Mouse (Mus musculus) kidney, postnatal 0 days (tissue): ENCODE results near the gene Mki67. TPM values are rescaled to one million over a fixed set of nuclear protein-coding genes. Genes with fewer than 3 reads are reported as not detected.

Experiments
- ATAC-seq: fragments of 200-750 bp; cut with Nextera tagmentation; replicated peaks from 2 replicates; pipeline ENCODE4 v1.8.0; 2017; ENCODE audit warnings: low read depth, moderate number of reproducible peaks, moderate TSS enrichment, moderate library complexity; ENCODE audit not compliant: low FRiP score
- DNase-seq: peaks from one replicate; pipeline ENCODE4 v3.0.0-alpha.2; 2016; ENCODE audit warnings: low spot score
- H3K27ac ChIP-seq: fragments of 300-500 bp; sonication (generic); 2 replicates; pipeline ENCODE4 v1.5.1; 2014; ENCODE audit warnings: mild to moderate bottlenecking
- H3K27me3 ChIP-seq: fragments of 300-500 bp; sonication (generic); 2 replicates; pipeline ENCODE4 v1.6.1; 2014; ENCODE audit warnings: low read length, mixed read lengths; ENCODE audit not compliant: insufficient read depth
- H3K36me3 ChIP-seq: fragments of 300-500 bp; sonication (generic); 2 replicates; pipeline ENCODE4 v1.6.1; 2014; ENCODE audit warnings: low read length, mixed read lengths; ENCODE audit not compliant: insufficient read depth
- H3K4me1 ChIP-seq: fragments of 300-500 bp; sonication (generic); replicated peaks from 2 replicates; pipeline ENCODE4 v1.6.1; 2014; ENCODE audit warnings: antibody characterized with exemption, low read length, mixed read lengths; ENCODE audit not compliant: insufficient read depth
- H3K4me2 ChIP-seq: fragments of 300-500 bp; sonication (generic); 2 replicates; pipeline ENCODE4 v1.6.1; 2014; ENCODE audit warnings: mild to moderate bottlenecking, low read length, moderate library complexity, mixed read lengths
- H3K4me3 ChIP-seq: fragments of 300-500 bp; sonication (generic); replicated peaks from 2 replicates; pipeline ENCODE4 v1.5.1; 2014; ENCODE audit warnings: low read depth, low read length
- H3K9ac ChIP-seq: fragments of 300-500 bp; sonication (generic); 2 replicates; pipeline ENCODE4 v1.6.1; 2014; ENCODE audit warnings: low read depth, low read length
- H3K9me3 ChIP-seq: fragments of 300-500 bp; sonication (generic); replicated peaks from 2 replicates; pipeline ENCODE4 v1.6.1; 2016; ENCODE audit warnings: low read length, inconsistent platforms, mixed read lengths
- CTCF ChIP-seq: IDR thresholded peaks from 2 replicates; pipeline ENCODE4 v1.5.1; 2016; ENCODE audit warnings: antibody characterized with exemption, low read depth, mild to moderate bottlenecking, moderate library complexity
- WGBS: fragments of 180-500 bp; shearing (Covaris S2); extraction: QIAGEN DNeasy Blood & Tissue Kit; methylation state at CpG from one replicate; pipeline ENCODE4 v1.1.7; 2014; 5-methylcytosine and 5-hydroxymethylcytosine counted together
- polyA plus RNA-seq: library from polyadenylated mRNA; unstranded; fragments of >200 nt; fragmentation: Nextera tagmentation; extraction: Ambion mirVana; gene quantifications from 2 replicates; pipeline ENCODE4 v1.2.1, GENCODE M21; 2015

The Mki67 gene
- polyA plus RNA-seq, 1 experiment from 2014 or later, result 15.4 TPM

GRCm38 (mm10) chr7:135660314-135660713 is 55.8 kb downstream of the Mki67 start:
- H3K36me3 ChIP-seq, result no peaks in the 10 kb centered on the region
- H3K27ac ChIP-seq, result no peak overlapping the region
- no peaks in the 10 kb centered on the region for H3K9me3 ChIP-seq
- DNase-seq, result no peak
- no peak overlapping the region for H3K9ac ChIP-seq
- no peak for ATAC-seq
- TF ChIP-seq CTCF, result no peak
- H3K27me3 ChIP-seq, result no peaks in the 10 kb centered on the region
- no peaks in the 10 kb centered on the region for H3K4me1 ChIP-seq
- no peak overlapping the region for H3K4me2 ChIP-seq
- no peak overlapping the region for H3K4me3 ChIP-seq

DNA sequence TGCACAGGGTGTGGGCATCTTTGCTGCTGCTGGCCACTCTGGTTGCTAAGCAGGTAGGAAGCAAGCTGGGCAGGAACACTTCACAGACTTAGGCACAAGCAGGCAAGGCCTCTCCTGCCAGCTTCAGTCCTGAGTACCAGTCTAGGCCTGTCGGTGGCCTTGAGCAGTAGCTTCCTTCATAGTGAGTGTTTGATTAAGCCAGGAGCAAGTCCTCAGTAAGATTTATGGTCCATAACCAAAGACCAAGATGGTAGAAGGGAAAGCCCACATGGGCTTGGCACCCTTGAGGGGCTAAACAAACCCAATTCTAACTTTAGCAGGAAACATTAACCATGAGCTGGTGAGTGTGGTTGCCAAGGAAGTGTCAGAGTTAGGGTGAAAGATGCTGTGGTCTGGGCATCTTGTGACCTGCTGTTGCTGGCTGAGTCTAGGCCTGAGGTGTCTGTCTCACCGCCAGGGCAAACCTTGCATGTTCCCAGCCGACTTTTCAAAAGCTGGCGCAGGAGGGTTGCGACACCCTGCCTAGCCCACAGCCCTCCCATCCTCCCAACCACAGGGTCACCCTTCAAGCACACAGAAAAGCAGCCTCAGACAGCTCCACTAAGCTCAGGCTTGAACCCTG is 56.7 kb downstream of the Mki67 start:
- no peak overlapping the region for H3K4me3 ChIP-seq
- no peaks in the 10 kb centered on the region for H3K36me3 ChIP-seq
- no peaks in the 10 kb centered on the region for H3K27me3 ChIP-seq
- no peaks in the 10 kb centered on the region for H3K4me1 ChIP-seq
- WGBS, result 75% methylated on average over 5 of the region's 5 CpGs
- no peak for ATAC-seq
- no peak overlapping the region for H3K27ac ChIP-seq
- no peaks in the 10 kb centered on the region for H3K9me3 ChIP-seq
- H3K4me2 ChIP-seq, result no peak overlapping the region
- H3K9ac ChIP-seq, result no peak overlapping the region
- DNase-seq, result no peak
- no peak for TF ChIP-seq CTCF

GRCm38 (mm10) chr7:135658150-135658549 is 58.0 kb downstream of the Mki67 start:
- 88% methylated on average over 7 of the region's 7 CpGs for WGBS
- TF ChIP-seq CTCF, result no peak
- H3K4me3 ChIP-seq, result no peak overlapping the region

GRCm38 (mm10) chr7:135655113-135655512 is 61.0 kb downstream of the Mki67 start:
- 71% methylated on average over 4 of the region's 4 CpGs for WGBS
- Histone ChIP-seq H3K4me2 (no peak overlapping the region), H3K4me1 (no peaks in the 10 kb centered on the region), H3K27me3 (no peaks in the 10 kb centered on the region), H3K27ac (no peak overlapping the region), H3K36me3 (no peaks in the 10 kb centered on the region), H3K4me3 (no peak overlapping the region), H3K9ac (no peak overlapping the region), H3K9me3 (no peaks in the 10 kb centered on the region)
- no peak for TF ChIP-seq CTCF
- no peak for ATAC-seq
- no peak for DNase-seq

More at GRCm38 (mm10) chr7:135658150-135658549, 58.0 kb downstream of the Mki67 start:
- no peaks in the 10 kb centered on the region for H3K9me3 ChIP-seq
- no peak overlapping the region for H3K27ac ChIP-seq
- DNase-seq, result no peak
- no peak overlapping the region for H3K9ac ChIP-seq
- ATAC-seq, result no peak
- H3K27me3 ChIP-seq, result no peaks in the 10 kb centered on the region
- no peaks in the 10 kb centered on the region for H3K4me1 ChIP-seq
- H3K4me2 ChIP-seq, result no peak overlapping the region
- H3K36me3 ChIP-seq, result no peaks in the 10 kb centered on the region

DNA sequence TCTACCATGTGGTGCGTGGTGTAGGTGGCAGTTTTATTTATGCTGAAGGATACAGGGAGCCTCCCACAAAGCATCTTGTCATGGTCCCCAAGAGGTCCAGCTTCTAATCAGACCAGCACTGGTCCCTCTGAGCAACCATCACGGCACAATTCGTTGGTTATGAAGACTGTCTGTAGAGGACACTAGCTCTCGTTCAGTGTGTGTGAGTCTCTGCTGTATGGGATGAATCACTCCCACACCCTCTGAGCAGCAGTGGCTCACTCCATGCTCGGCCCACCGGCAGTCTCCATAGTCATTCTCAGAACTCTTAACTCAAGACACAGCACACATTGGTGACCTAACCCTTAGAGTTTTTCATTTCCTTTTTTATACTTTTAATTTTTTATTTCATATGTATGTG is 61.9 kb downstream of the Mki67 start:
- ATAC-seq, result no peak
- 82% methylated on average over 6 of the region's 6 CpGs for WGBS
- H3K9ac ChIP-seq, result no peak overlapping the region
- H3K9me3 ChIP-seq, result no peaks in the 10 kb centered on the region
- H3K36me3 ChIP-seq, result no peaks in the 10 kb centered on the region
- no peak overlapping the region for H3K27ac ChIP-seq
- H3K4me2 ChIP-seq, result no peak overlapping the region
- TF ChIP-seq CTCF, result no peak
- H3K27me3 ChIP-seq, result no peaks in the 10 kb centered on the region
- DNase-seq, result no peak
- no peaks in the 10 kb centered on the region for H3K4me1 ChIP-seq
- no peak overlapping the region for H3K4me3 ChIP-seq

- no peaks in the 10 kb centered on the region for H3K4me1 ChIP-seq
- 87% methylated on average over 7 of the region's 7 CpGs for WGBS
- H3K4me3 ChIP-seq, result no peak overlapping the region
- TF ChIP-seq CTCF, result no peak
- no peaks in the 10 kb centered on the region for H3K36me3 ChIP-seq
- no peak overlapping the region for H3K4me2 ChIP-seq
- no peaks in the 10 kb centered on the region for H3K9me3 ChIP-seq
- H3K27me3 ChIP-seq, result no peaks in the 10 kb centered on the region
- no peak overlapping the region for H3K27ac ChIP-seq
- H3K9ac ChIP-seq, result no peak overlapping the region
- ATAC-seq, result no peak
- DNase-seq, result no peak
Measured at GRCm38 (mm10) chr7:135653601-135654000, 62.6 kb downstream of the Mki67 start.

GRCm38 (mm10) chr7:135652781-135653180 is 63.4 kb downstream of the Mki67 start:
- no peaks in the 10 kb centered on the region for H3K36me3 ChIP-seq
- no peak overlapping the region for H3K27ac ChIP-seq
- WGBS, result 67% methylated on average over 11 of the region's 11 CpGs
- ATAC-seq, result no peak
- no peak for DNase-seq
- H3K4me3 ChIP-seq, result no peak overlapping the region
- H3K9me3 ChIP-seq, result no peaks in the 10 kb centered on the region
- no peaks in the 10 kb centered on the region for H3K4me1 ChIP-seq
- H3K27me3 ChIP-seq, result no peaks in the 10 kb centered on the region
- H3K9ac ChIP-seq, result no peak overlapping the region
- no peak for TF ChIP-seq CTCF
- no peak overlapping the region for H3K4me2 ChIP-seq
